Mouse (Mus musculus) midbrain, embryonic 14.5 days (tissue): ENCODE data around the gene Nnmt. TPM values are rescaled to one million over a fixed set of nuclear protein-coding genes. Genes with fewer than 3 reads are reported as not detected.
A peak's percentile ranks its signal among the peaks of the same experiment; 100 is the strongest.

ENCODE experiments used
- ATAC-seq: fragments of 200-750 bp; cut with Nextera tagmentation; 2 replicates; pipeline ENCODE4 v1.8.0; 2017; ENCODE audit warnings: moderate number of reproducible peaks, moderate library complexity; ENCODE audit not compliant: low FRiP score, low TSS enrichment
- DNase-seq: peaks from one replicate; pipeline ENCODE4 v3.0.0-alpha.2; 2015
- H3K27ac ChIP-seq: fragments of 300-500 bp; sonication (generic); replicated peaks from 2 replicates; pipeline ENCODE4 v1.5.1; 2014; ENCODE audit warnings: mild to moderate bottlenecking, low read depth, low read length, moderate library complexity
- H3K27me3 ChIP-seq: fragments of 300-500 bp; sonication (generic); 2 replicates; pipeline ENCODE4 v1.6.1; 2014; ENCODE audit warnings: low read length, control low read depth, mixed read lengths; ENCODE audit not compliant: control insufficient read depth, insufficient read depth
- H3K36me3 ChIP-seq: fragments of 300-500 bp; sonication (generic); 2 replicates; pipeline ENCODE4 v1.6.1; 2014; ENCODE audit warnings: low read length, control low read depth; ENCODE audit not compliant: control insufficient read depth, insufficient read depth
- H3K4me1 ChIP-seq: fragments of 300-500 bp; sonication (generic); 2 replicates; pipeline ENCODE4 v1.6.1; 2014; ENCODE audit warnings: mild to moderate bottlenecking, antibody characterized with exemption, low read length, control low read depth; ENCODE audit not compliant: control insufficient read depth, insufficient read depth
- H3K4me2 ChIP-seq: fragments of 300-500 bp; sonication (generic); 2 replicates; pipeline ENCODE4 v1.6.1; 2014; ENCODE audit warnings: mild to moderate bottlenecking, low read length, moderate library complexity
- H3K4me3 ChIP-seq: fragments of 300-500 bp; sonication (generic); replicated peaks from 2 replicates; pipeline ENCODE4 v1.5.1; 2014; ENCODE audit warnings: low read depth, low read length
- H3K9ac ChIP-seq: fragments of 300-500 bp; sonication (generic); replicated peaks from 2 replicates; pipeline ENCODE4 v1.6.1; 2014; ENCODE audit warnings: mild to moderate bottlenecking, low read length, moderate library complexity
- H3K9me3 ChIP-seq: fragments of 300-500 bp; sonication (generic); 2 replicates; pipeline ENCODE4 v1.6.1; 2016; ENCODE audit warnings: low read length, control low read depth, mixed read lengths; ENCODE audit not compliant: control insufficient read depth
- WGBS: fragments of 180-500 bp; shearing (Covaris S2); extraction: QIAGEN DNeasy Blood & Tissue Kit; methylation state at CpG from one replicate; pipeline ENCODE4 v1.1.7; 2014; 5-methylcytosine and 5-hydroxymethylcytosine counted together
- polyA plus RNA-seq: library from polyadenylated mRNA; unstranded; fragments of >200 nt; fragmentation: Nextera tagmentation; extraction: Ambion mirVana; gene quantifications from 2 replicates; pipeline ENCODE4 v1.2.1, GENCODE M21; 2014

Gene Nnmt
- polyA plus RNA-seq, 1 experiment from 2014 or later, result 0.99 TPM

GRCm38 (mm10) chr9:48600066-48600465 lies 4.9 kb downstream of the Nnmt start:
- Histone ChIP-seq H3K9me3 (no peaks in the 10 kb centered on the region), H3K27ac (no peak overlapping the region), H3K9ac (no peak overlapping the region), H3K36me3 (no peaks in the 10 kb centered on the region), H3K4me3 (no peak overlapping the region), H3K4me1 (no peaks in the 10 kb centered on the region), H3K4me2 (no peak overlapping the region), H3K27me3 (no peaks in the 10 kb centered on the region)
- 64% methylated on average over 2 of the region's 2 CpGs for WGBS
- ATAC-seq, result no peak
- no peak for DNase-seq

GRCm38 (mm10) chr9:48597494-48597893 lies 7.5 kb downstream of the Nnmt start:
- no peaks in the 10 kb centered on the region for H3K27me3 ChIP-seq
- no peak overlapping the region for H3K4me2 ChIP-seq
- 81% methylated on average over 5 of the region's 5 CpGs for WGBS
- DNase-seq, result no peak
- H3K9ac ChIP-seq, result no peak overlapping the region
- H3K9me3 ChIP-seq, result no peaks in the 10 kb centered on the region
- no peak for ATAC-seq
- no peaks in the 10 kb centered on the region for H3K4me1 ChIP-seq
- H3K36me3 ChIP-seq, result no peaks in the 10 kb centered on the region
- no peak overlapping the region for H3K4me3 ChIP-seq
- no peak overlapping the region for H3K27ac ChIP-seq

GRCm38 (mm10) chr9:48596924-48597323 lies 8.0 kb downstream of the Nnmt start:
- no peak overlapping the region for H3K4me3 ChIP-seq
- DNase-seq (no peak), ATAC-seq (no peak)
- no peak overlapping the region for H3K9ac ChIP-seq
- no peak overlapping the region for H3K4me2 ChIP-seq
- no peaks in the 10 kb centered on the region for H3K4me1 ChIP-seq
- H3K27me3 ChIP-seq, result no peaks in the 10 kb centered on the region
- 70% methylated on average over 11 of the region's 11 CpGs for WGBS
- H3K27ac ChIP-seq, result no peak overlapping the region
- H3K9me3 ChIP-seq, result no peaks in the 10 kb centered on the region
- H3K36me3 ChIP-seq, result no peaks in the 10 kb centered on the region

GRCm38 (mm10) chr9:48593915-48594314 lies 11.0 kb downstream of the Nnmt start:
- Histone ChIP-seq H3K27me3 (no peaks in the 10 kb centered on the region), H3K4me2 (no peak overlapping the region), H3K9me3 (no peaks in the 10 kb centered on the region), H3K27ac (no peak overlapping the region), H3K4me3 (no peak overlapping the region), H3K9ac (no peak overlapping the region), H3K36me3 (no peaks in the 10 kb centered on the region), H3K4me1 (no peaks in the 10 kb centered on the region)
- 66% methylated on average over 8 of the region's 8 CpGs for WGBS
- DNase-seq (no peak), ATAC-seq (no peak)

- H3K4me2 ChIP-seq, result no peak overlapping the region
- DNase-seq, result no peak
- no peak overlapping the region for H3K27ac ChIP-seq
- no peaks in the 10 kb centered on the region for H3K4me1 ChIP-seq
- H3K36me3 ChIP-seq, result no peaks in the 10 kb centered on the region
- no peak overlapping the region for H3K4me3 ChIP-seq
- no peak overlapping the region for H3K9ac ChIP-seq
- ATAC-seq, result no peak
- no peaks in the 10 kb centered on the region for H3K27me3 ChIP-seq
- 89% methylated on average over 4 of the region's 4 CpGs for WGBS
- H3K9me3 ChIP-seq, result no peaks in the 10 kb centered on the region
Measured at GRCm38 (mm10) chr9:48590606-48591005, 14.3 kb downstream of the Nnmt start.

- no peak overlapping the region for H3K9ac ChIP-seq
- no peaks in the 10 kb centered on the region for H3K27me3 ChIP-seq
- WGBS, result 12% methylated on average over 4 of the region's 4 CpGs
- no peak overlapping the region for H3K4me3 ChIP-seq
- H3K4me1 ChIP-seq, result no peaks in the 10 kb centered on the region
- no peak overlapping the region for H3K4me2 ChIP-seq
- no peaks in the 10 kb centered on the region for H3K36me3 ChIP-seq
- H3K27ac ChIP-seq, result no peak overlapping the region
- peak; percentile 92 for DNase-seq
- H3K9me3 ChIP-seq, result no peaks in the 10 kb centered on the region
- ATAC-seq, result no peak
Measured at GRCm38 (mm10) chr9:48586332-48586731, 18.6 kb downstream of the Nnmt start.

- no peak overlapping the region for H3K27ac ChIP-seq
- 97% methylated on average over 1 of the region's 1 CpGs for WGBS
Measured at GRCm38 (mm10) chr9:48580808-48581207, 24.1 kb downstream of the Nnmt start.

GRCm38 (mm10) chr9:48562388-48562787 lies 42.6 kb downstream of the Nnmt start:
- 96% methylated on average over 5 of the region's 5 CpGs for WGBS
- Histone ChIP-seq H3K4me1 (no peaks in the 10 kb centered on the region), H3K9ac (no peak overlapping the region), H3K36me3 (no peaks in the 10 kb centered on the region), H3K27ac (no peak overlapping the region), H3K4me2 (no peak overlapping the region), H3K27me3 (no peaks in the 10 kb centered on the region), H3K4me3 (no peak overlapping the region), H3K9me3 (no peaks in the 10 kb centered on the region)
- no peak for DNase-seq
- no peak for ATAC-seq

More at GRCm38 (mm10) chr9:48580808-48581207, 24.1 kb downstream of the Nnmt start:
- DNase-seq (no peak), ATAC-seq (no peak)
- Histone ChIP-seq H3K9me3 (no peaks in the 10 kb centered on the region), H3K4me3 (no peak overlapping the region), H3K4me2 (no peak overlapping the region), H3K27me3 (no peaks in the 10 kb centered on the region), H3K4me1 (no peaks in the 10 kb centered on the region), H3K36me3 (no peaks in the 10 kb centered on the region), H3K9ac (no peak overlapping the region)

GRCm38 (mm10) chr9:48559482-48560139 lies 45.3 kb downstream of the Nnmt start:
- Histone ChIP-seq H3K27me3 (no peaks in the 10 kb centered on the region), H3K4me3 (no peak overlapping the region), H3K4me2 (no peak overlapping the region), H3K9ac (no peak overlapping the region), H3K9me3 (no peaks in the 10 kb centered on the region), H3K4me1 (no peaks in the 10 kb centered on the region), H3K27ac (no peak overlapping the region), H3K36me3 (no peaks in the 10 kb centered on the region)
- peak; percentile 82 for DNase-seq
- no peak for ATAC-seq
- WGBS, result 32% methylated on average over 4 of the region's 4 CpGs
